Mouse (Mus musculus): ENCODE measurements around the gene Isx.

Gene Isx

DNA sequence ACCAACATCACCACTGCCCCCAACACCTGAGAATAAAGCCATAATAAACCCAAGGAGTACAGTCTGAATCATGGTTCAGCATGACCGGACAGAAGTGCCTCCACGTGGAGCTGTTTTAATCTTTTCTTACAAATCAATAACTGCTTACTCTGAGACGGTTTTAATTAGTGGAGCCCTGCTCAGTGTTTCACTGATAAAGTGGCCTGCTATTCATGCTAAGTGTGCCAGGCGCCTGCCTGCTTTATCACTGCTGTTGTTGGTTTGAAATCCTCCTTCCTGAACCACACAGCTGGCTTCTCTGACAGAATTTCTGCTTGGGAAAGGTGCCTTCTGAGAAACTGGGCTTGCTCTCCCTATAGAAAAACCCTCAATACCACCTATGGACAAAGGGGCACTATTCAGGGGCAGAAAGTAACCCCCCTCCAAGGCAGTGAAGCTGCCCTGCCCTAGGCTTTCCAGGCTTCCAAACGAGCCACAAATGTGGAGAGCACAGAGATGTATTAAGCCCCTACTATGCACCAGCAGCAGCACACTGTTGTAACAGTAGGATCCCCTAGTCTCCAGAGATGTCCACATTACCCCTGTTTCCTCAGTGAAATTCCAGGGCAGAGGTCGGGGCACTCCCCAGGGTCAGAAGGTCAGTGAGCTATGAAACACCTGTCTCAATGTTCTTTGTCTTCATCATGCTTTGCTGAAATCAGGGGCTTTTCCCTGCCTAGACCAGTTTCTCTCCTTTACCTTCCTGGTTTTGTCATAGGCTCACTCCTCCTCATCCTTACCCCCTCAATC lies 30.3 kb downstream of the Isx start:
- no peak for DNase-seq

DNA sequence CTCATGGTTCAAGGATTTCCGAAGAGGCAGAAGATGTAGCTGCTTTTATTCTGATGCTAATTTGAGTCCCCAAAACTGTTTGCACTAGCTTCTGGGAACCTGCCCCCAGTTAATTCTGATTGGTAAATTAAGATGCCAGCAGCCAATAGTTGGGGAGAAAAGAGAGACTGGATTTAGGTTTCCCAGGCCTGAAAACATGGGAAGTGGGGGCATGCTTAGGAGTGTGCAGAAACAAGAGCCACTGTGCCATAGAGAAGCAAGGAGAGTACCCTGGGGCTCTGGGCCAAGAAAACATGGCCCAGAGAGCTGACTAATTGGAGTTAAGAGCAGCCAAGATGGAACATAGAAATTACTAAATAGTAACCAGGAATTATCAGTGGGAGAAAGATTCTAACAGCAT lies 33.4 kb downstream of the Isx start:
- no peak for DNase-seq

DNA sequence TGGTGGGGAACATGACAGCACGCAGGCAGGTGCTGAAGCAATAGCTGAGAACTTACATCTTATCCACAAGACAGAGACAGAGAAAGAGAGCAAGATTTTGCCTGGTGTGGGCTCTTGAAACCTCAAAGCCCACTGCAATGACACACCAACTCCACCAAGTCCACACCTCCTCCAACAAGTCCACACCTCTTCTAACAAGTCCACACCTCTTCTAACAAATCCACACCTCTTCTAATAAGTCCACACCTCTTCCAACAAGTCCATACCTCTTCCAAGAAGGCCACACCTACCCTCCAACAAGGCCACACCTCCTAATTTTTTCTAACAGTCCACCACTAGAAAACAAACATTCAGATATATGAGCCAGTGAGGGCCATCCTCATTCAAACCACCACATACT lies 37.7 kb downstream of the Isx start:
- DNase-seq = no peak

DNA sequence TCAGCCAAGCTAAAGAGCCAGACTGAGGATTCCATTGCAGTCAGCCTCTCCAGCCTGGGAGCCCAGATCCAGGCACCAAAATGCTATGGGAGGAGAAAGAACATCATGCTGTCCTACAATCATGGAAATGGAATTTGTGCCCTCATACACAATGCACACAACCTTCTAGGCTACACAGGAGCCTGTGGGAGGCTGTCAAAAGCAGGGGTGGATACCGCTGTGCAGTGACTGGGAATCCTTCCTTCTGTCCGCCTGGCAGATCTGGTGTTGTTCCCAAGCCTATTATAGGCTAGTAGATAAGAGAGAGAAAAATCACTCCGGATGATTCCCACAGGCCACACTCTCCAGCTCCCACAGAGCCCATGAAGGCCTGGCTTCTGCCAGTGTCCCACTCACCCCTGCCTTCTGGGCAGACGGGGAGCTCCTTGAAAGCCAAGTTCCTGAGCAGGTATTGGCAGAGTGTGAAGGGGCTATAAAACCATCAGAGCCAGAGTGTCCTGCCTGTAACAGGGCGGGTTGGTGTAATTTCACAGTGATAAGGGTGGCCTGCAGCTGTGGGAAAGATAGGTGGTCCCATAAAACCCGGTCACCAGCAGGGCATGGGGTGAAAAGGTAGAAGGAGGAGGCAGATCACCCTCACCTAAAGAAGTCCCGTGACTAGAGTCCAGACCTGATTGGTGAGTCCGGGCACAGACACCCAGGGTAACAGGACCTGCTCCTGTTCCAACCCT lies 47.9 kb downstream of the Isx start:
- no peak for DNase-seq

DNA sequence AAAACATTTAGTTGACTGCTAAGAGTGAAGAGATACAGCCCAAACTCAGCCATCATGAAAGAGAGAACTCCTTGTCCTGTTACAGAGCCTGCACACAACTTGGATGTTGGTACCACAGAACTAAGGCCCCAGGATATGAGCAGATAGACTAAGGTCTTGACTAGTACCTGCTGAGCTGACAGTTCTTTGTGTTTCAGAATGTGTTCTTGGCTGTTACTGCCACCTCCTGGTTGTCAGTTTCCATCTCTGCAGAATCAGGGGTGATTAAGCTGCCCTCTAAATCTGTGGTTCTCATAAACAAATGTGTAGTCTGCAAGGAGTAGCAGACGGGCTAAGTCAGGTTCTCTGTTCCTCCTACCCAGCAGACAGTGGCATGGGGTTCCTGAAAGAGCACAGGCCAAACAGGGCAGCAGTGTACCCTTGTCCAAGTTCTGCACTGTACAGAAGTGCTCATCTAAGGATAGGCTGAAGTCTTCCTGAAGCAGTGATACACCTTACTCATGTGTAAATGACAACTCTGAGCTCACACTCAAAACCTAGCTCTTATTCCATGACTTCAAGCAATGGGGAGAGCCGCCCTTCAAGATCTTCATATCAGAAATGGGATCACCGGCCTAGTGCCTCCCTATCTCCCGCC lies 49.0 kb downstream of the Isx start:
- no peak for DNase-seq

DNA sequence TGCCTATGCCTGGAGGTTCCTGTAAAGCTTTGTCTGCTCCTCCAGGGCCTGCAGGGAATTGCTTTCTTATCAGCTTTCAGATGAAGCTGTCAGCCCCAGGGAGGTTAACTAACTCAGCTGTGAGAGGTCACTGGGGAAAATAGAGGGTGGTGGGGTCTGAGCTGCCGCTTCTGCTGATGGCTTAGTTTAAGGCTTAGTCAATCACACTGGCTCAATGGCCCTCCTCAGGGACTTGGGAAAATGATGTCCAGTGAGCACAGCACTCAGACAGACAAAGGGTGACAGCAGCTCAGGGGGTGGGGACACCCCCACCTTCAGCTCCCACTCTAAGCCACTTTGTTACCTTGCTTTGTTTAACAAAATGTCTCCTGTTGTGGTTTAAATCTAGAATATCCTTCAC lies 55.0 kb downstream of the Isx start:
- DNase-seq = no peak

DNA sequence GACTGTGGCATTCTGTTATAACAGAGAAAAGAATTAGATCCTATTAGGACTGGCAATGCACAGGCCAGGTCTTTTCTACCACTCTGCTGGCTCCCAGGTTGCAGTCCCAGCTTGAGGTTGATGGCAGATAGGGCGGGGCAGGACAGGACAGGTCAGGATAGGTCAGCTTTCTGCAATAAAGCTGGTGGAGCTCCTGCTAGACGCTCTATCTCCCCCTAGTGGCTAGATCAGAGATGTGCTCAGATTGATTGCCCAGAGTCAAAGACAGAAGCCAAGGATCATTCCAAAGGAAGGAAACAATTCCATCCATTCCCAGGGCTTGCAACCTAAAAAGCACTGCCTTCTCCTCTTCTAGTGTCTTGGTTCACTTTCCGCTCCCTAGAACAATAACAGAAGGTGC lies 57.8 kb downstream of the Isx start:
- peak in 1 of 2 experiments; percentile 12 for DNase-seq

DNA sequence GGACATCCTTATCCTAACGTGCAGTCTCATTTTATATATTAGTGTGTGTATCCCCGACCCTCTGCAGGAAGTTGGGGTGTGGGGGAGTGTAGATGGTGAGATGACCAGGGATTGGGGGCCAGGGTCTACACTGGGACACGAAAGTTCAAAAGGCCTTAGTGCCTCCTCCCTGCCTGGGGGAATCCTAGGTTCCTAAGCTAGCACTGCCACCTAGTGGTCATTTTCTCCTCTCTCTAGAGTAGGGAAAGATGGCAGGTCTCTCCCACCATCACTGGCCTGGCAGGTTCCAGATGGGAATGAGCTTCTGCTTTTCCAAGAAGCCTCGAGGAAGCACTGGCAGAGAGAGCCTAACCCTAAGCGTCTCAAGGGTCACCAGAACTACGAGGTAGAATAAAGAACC lies 62.3 kb downstream of the Isx start:
- peak; percentile 4 to 18 for DNase-seq

DNA sequence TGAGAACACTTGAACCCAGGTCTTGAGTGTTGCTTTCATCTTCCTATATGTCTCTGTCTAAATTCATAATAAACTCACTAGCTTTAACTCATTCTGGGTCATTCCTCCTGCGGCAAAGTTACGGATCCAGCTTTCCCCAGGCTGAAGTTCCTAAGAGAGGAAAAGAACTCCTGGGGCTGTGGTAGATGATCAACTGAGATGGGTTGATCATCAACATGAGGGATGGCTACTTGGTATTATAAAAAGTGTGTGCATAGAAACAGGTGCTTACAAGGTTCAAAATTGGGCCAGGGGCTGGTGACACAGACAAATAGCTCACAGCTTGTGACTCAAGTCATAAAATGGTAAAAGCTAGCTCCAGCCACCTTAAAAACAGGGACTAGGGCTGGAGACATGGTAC lies 63.7 kb downstream of the Isx start:
- DNase-seq = no peak

DNA sequence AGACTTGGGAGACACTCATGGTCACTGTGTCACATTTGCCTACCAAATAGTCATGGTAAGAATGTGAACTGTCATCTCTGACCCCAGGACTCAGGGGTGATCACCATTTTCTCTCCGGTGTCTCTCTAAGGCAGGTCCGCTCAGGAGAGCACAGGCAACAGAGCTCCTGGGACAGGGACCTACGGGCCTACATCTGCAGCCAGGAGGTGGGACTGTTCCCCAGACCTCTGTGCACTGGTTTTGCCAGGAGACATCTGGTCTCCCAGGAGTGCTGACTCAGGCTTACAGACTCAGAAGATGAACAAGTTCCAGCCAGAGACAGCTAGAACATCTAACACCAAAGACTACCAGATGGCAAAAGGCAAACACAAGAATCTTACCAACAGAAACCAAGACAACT lies 69.1 kb downstream of the Isx start:
- no peak for DNase-seq

Measured in lung, adult 18-20 months (tissue).